In genomic region chr13:49001691-49002090, GRCm38 (mm10) we compare ENCODE assay signal across 9 mouse cellular contexts. TPM values are rescaled to one million over a fixed set of nuclear protein-coding genes. Genes with fewer than 3 reads are reported as not detected.
DNase-seq lines count a peak whose midpoint lies in the region; ATAC-seq and TF ChIP-seq lines count a peak whose summit lies in the region.
"Had no signal": no experiment of that assay in that cellular context is flagged by ENCODE, and none has a peak within 500 bp of the region (broad histone marks: within the 10 kb centered on the region; RNA-seq: fewer than 3 reads in every experiment).

No protein-coding gene starts in this region.

- TF ChIP-seq CTCF in brain, embryonic 14.5 days (IDR thresholded peaks at IDR 0.05; ENCODE audit: borderline replicate concordance, extremely low read depth, insufficient read depth, insufficient read length), result no peak

- peak; percentile 25 for DNase-seq in layer of hippocampus, adult 11-12 months (ENCODE audit: low spot score)
- DNase-seq in layer of hippocampus, adult 9-10 months (ENCODE audit: low spot score), result no peak
- peak; percentile 75 to 80 for DNase-seq in right cerebral cortex, postnatal 10 days (ENCODE audit: low spot score in 2 of 2)
- DNase-seq in right cerebral cortex, postnatal 36 days (ENCODE audit: low spot score in 2 of 2), result no peak
- DNase-seq in brain, embryonic 14.5 days (ENCODE audit: low read depth), result peak; percentile 76
- peak; percentile 33 for DNase-seq in testis, postnatal 14 days (ENCODE audit: low spot score)
- DNase-seq: thymus, postnatal 36 days had no signal

- no peak for TF ChIP-seq POLR2A in brain, embryonic 14.5 days (IDR thresholded peaks at IDR 0.05; ENCODE audit: borderline replicate concordance, extremely low read depth, insufficient read depth, insufficient read length, poor library complexity, severe bottlenecking)

- no peak for ATAC-seq in frontal cortex, adult (ENCODE audit: low TSS enrichment)
- ATAC-seq: intestine, postnatal 0 days had no signal

RNA-seq across cellular contexts. Expression of gene Fam120a, which starts 33.9 kb away (rescaled TPM):
- polyA plus RNA-seq in brain, embryonic 14.5 days (2012; rRNA removed), result 53.8 and 63.0 TPM in 2 replicates

Comparison
In these comparisons a context has a peak if more than half of its experiments do, and no peak if none do; other contexts are left out.
1. DNase-seq: peak in layer of hippocampus, adult 11-12 months (single experiment), right cerebral cortex, postnatal 10 days (2 of 2), brain, embryonic 14.5 days (single experiment) and testis, postnatal 14 days (single experiment); none in layer of hippocampus, adult 9-10 months (single experiment) and right cerebral cortex, postnatal 36 days (0 of 2).